Mouse (Mus musculus) heart, adult 8-10 months (tissue): ENCODE measurements around the gene Gm26602. TPM values are rescaled to one million over a fixed set of nuclear protein-coding genes. Genes with fewer than 3 reads are reported as not detected.

ENCODE experiments used
- DNase-seq: peaks from one replicate; pipeline ENCODE4 v3.0.0; 2022; ENCODE audit warnings: low spot score
- total RNA-seq, 4 experiments: library from RNA; stranded (reverse); gene quantifications; 2 replicates each; pipeline ENCODE4 v1.2.4; 2022

The Gm26602 gene
- total RNA-seq, 4 experiments from 2014 or later, result not detected

DNA sequence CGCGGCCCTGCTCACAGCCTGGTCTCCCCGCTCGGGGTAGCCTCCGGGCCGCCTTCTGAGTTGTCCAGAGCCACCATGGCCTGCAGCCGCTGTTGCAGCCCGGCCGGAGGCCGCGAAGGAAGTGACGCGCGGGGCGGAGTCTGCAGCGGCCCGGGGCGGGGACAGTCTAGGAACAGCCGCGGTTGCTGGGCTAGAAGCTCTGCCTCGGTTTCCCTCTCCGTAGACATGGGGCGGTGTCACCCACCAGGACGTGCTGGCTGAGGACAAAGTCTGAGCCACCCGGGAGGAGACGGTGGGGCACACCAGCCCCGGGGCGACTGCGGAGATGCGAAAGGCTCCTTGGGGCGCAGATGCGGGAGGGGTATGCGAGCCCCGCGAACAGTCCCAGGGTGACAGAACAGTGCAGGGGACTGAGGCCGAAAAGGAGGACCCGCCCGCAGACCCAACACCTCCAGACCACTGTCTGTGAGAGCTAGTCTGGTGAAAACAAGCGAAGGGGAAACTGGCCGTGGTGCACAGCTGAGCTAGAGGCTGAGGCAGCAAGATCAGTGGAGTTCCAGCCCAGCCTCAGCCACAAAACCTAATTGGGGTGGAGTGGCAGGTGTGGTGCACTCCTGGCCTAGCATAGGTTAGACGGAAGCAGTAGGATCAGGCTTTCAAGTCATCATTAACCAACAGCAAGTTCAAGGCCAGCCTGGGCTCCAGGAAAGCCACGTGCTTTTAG, 6.3 kb downstream of the Gm26602 start, which contains the start of gene Kiss1r:
TSS of gene Kiss1r (plus strand) at position 164 of the 724 bp plus-strand sequence.
- peak; percentile 87 for DNase-seq

DNA sequence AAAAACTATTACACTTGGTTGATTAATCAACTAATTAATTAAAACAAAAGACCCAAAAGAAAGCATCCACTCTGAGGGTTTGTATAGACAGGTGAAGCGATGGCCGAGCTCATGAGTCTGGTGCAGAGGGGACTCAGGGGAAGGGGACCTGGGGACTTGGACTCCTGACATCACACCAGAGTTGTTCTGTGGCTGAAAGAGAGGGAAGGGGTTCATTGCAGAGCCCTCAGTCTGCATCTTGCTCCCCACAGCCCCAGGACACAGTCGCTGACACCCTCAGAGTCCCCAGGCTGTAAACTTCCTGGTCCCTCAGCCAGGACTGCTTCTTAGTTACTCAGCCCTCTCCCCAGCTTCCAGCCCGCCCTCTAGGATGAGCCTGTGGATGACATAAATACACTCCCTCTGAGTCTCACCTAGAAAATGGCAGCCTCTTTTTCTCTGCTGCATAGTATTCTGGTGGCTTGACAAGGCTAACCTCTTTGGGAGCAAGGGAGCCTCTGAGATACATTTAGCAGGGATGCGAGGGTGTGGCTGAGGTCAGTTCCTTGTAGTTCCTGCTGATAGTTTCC, 7.0 kb downstream of the Gm26602 start:
- no peak for DNase-seq

DNA sequence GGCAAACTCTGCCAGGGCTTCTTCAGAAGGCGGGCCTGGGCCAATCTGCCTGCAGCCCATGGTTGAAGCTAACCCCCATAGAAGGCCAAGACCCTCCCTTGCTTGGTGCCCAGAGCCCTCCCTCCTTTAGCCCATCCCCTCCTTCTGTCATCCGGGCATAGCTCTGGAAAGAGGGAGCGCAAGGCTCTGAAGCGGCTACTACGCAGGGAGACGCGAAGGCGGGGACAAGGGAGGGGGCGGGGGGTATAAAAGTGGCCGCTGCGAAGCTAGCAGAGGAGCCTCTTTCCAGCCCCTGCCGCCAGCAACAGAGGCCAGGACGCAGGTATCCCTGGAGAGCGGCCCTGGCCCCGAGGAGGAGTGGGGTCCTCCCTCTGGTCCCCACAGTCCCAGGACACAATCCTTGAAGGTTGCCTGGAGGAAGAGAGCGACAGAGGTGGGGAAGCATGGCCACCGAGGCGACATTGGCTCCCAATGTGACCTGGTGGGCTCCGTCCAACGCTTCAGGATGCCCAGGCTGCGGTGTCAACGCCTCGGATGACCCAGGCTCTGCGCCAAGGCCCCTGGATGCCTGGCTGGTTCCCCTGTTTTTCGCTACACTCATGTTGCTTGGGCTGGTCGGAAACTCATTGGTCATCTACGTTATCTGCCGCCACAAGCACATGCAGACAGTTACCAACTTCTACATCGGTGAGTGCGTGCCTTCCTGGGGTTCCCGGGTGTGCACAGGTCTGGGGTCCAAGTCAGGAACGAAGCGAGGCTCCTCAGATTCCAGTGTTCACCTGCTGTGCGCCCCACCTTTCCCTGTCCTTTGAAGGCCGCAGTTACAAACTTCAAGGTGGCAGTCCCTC, 7.8 kb downstream of the Gm26602 start:
- no peak for DNase-seq

DNA sequence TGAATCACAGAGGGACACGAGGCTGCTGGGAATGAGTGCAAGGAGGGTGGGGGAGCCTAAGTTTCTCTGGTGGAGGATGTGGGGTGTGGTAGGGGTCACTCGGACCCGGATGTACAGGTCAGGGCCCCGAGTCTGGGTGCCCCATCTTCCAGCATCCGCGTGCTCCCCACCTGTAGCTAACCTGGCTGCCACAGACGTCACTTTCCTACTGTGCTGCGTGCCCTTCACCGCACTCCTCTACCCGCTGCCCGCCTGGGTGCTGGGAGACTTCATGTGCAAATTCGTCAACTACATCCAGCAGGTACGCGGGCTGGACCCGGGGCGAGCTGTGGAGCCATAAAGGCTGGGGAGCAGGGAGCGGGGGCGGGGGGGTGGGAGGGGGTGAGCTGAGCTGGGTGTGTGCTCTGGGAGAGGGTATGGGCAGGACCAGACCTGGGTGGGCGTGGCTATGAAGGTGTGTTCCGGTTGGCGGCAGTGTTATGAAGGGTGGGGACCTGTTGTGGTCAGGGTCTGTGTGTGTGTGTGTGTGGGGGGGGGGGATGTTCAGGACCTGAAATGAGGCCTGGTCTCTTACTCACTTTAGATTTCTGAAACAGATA, 8.7 kb downstream of the Gm26602 start:
- DNase-seq, result no peak

DNA sequence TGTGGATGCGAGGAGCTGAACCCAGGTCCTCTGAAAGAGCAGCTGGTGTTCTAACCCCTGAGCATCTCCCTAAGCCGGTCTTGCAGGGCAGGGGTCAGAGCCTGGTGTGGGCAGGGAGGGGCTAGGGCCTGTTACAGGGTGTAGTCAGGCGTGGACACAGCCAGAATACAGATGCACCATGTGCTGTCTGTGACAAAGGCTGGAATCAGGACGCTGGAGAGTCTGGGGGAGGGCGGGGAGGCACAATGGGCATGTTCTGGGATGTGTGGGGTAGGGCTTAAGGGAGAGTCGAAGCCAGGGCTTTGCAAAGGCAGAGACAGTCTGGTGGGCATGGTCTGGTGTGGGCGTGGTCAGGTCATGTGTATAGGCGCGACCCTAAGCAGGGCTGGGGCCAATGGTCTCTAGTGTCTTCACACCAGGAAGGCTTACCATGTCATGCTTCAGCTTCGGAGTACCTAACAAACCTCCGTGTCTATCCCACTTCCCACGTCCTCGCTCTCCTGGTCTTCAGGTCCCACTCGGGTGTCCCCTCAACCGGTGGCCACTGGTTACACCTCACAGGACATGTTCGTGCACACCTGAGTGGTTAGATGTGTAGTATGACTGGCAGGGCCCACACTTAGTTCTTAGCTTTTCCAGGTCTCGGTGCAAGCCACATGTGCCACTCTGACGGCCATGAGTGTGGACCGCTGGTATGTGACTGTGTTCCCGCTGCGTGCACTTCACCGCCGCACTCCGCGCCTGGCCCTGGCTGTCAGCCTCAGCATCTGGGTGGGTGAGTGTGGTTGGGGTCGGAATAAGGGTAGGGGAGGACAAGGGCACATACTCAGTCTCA, 9.6 kb downstream of the Gm26602 start:
- DNase-seq, result no peak

DNA sequence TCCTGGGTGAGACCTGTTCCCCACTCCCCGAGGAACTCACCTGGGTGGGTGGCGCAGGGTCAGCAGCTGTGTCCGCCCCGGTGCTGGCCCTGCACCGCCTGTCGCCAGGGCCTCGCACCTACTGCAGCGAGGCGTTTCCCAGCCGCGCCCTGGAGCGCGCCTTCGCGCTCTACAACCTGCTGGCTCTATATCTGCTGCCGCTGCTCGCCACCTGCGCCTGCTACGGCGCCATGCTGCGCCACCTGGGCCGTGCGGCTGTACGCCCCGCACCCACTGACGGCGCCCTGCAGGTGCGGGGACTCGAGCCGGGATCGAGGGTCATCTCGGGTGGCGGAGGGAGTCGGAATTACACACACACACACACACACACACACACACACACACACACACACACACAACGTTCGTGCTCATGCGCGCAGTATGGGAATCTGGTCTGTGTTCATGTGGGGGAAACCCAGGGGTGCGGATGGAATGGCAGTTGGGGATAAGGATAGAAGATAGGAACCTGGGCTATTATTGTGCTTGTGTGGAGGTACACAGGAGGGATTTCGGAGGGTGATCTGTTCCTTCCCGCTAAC, 10.4 kb downstream of the Gm26602 start, which contains the start of gene R3hdm4:
TSS of gene R3hdm4 (minus strand) at position 251 of the 578 bp plus-strand sequence.
- no peak for DNase-seq

DNA sequence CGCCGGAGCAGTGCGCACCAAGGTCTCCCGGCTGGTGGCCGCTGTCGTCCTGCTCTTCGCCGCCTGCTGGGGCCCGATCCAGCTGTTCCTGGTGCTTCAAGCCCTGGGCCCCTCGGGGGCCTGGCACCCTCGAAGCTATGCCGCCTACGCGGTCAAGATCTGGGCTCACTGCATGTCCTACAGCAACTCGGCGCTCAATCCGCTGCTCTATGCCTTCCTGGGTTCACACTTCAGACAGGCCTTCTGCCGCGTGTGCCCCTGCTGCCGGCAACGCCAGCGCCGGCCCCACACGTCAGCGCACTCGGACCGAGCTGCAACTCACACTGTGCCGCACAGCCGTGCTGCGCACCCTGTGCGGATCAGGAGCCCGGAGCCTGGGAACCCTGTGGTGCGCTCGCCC, 10.9 kb downstream of the Gm26602 start:
- no peak for DNase-seq

DNA sequence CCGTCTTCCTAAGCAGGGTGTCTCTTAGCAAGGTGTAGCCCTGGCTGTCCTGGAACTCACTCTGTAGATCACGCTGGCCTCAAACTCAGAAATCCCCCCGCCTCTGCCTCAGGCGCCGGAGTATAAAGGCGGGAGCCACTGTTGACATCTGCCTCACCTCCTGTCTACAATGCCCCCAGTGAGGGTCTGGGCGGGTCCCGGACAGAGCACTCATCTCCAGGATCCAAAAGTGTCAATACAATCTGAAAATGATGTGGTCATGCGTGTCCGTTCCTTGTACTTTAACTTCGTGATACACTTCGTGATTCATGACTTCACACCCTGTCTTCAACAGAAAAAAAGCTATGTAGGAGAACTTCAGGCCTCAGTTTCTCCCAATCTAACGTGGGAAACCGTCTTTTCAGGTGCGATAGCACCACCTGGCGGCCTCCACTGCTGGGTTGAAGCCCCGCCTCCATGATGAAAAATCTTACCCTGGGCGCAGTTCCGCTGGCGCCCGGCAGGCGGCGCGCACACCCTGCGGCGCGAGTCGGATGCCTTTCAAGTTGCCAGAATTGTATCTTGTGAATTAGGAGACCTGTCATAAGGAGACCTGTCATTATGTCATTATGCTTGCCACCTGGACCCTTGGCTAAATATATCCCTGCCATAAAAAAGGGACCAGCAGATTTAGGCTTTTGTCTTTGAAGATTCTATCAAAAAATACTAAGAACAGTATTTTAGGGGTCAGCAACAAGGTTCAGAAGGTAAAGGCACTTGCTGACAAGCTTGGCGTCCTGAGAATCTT, 14.5 kb downstream of the Gm26602 start:
- peak; percentile 96 for DNase-seq

DNA sequence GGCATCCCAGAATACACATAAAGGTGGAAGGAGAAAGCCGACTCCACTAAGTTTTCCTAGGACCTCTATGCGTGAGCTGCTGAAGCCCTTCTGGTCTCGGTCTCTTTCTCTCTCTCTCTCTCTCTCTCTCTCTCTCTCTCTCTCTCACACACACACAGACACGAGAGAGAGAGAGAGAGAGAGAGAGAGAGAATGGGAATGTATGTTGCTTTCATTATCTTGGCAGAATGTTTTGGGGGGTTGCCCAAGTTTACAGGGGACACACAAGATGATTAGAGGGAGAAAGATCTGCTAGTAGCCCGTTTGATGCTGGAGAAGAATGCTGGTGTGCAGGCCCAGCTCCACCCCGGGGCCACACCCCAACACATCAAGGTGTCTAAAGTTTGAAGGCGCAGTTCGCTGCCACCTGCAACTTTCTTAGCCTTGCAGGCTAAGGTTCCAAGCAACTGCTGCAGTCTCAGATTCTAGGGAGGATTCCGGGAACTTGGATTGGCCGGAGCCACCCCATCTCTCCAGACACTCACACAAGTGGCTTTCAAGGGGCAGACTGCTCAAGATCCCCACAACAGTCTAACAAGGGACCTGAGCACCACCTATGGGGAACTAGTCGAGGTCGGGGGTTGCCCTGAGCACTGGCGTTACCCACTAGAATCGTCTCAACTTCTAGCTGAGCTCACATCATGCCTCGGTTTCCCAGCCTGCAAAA, 15.3 kb downstream of the Gm26602 start:
- DNase-seq, result no peak

DNA sequence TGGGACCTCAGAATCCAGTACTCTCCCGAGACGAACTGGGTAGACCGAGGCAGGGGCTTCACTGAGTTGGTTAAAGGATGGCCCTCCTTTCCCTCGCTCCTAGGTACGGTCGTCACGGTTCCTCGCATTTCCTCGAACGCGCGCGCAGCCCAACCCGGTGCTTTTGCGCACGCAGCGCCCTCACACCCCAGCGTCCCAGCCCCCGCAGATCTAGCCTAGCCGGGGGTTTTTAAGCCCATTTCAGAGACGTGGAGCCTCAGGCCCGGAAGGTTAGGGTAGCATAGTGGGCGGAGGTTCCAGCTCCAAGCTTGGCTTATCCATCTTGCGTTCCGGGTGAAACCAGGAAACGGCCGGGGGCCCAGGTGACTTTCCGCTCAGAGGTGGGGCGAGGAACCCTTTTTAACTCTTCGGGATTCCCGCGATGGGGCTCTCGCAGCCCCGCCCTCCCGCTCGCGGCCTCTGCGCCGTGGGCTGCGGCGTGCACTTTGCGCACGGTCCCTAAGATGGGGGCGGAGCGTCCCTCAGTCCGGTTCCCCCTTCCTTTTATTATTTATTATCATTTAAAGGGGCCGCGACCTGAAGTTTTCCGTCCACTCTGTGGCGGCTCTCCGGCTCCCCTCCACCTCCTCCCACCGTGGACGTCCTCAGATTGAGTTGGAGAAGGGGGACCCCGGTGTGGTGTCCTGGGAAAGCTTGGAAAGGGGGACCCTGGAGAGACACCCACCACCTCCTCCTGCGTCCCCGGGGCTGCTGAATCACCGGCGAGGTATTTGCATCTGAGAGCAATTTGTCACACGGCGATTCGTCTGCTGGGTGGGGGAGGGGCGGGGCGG, 16.1 kb downstream of the Gm26602 start, which contains the start of gene Arid3a:
TSS of gene Arid3a (plus strand) at position 553 of the 833 bp plus-strand sequence.
- peak; percentile 90 for DNase-seq

DNA sequence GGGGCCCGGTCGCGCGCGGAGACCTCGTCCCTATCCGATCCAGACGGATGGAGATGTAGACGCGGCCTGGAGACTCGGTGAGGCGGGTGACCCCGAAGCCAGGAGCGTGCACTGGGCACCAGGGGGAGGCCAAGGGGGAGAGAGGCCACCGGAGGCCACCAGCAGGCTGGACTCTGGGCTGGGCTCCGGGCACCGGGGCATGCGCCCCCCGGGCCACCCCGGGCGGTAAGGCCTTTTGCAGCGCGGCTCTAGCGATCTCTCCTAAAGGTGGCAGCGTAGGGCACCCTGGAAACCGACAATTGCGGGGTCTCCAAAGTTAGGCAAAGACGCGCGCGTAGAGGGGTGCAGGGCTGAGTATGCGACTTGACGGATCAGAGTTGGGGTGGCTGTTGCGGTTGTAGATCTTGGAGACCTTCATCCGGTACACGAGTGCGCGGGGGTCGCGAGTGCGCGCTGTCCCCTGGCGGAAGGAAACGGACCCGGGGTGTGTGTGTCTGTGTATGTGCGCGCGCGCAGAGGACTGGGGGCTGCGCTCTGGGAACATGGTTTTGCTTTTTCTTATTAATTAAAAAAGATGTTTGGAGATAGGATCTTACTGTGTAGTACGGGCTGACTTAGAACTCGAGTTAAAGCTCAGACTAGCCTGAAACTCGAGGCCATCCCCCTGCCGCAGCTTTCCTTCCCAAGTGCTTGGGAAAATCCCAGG, 16.8 kb downstream of the Gm26602 start:
- no peak for DNase-seq

DNA sequence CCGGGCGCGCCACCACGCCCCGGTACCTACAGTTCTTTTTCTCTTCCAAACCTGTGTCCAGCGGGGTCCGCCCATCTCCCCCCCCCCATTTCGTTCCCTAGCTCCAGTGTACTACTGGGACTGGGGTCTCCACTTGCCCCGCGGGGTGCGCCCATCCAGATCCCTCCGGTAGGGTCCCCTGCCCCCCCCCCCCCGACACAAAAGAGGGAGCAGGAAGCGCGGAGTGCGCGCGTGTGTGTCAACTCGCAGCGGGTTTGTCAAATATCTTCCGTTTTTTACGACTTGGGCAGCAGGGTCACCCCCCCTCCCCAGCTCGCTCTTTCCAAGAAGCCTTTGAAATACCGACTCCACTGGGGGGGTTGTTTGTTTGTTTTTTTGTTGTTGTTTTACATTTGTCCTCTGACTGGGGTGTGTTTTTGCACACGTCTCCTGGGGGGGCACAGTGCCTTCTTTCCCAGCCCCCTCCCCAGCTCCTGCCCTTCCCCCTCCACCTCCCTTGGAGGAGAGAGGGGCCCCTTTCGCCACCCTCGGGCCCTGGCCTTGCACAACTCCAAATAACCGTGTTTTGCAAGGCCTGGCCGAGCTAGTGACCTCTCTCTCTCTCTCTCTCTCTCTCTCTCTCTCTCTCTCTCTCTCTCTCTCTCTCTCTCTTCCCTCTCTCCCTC, 17.5 kb downstream of the Gm26602 start:
- DNase-seq, result no peak

DNA sequence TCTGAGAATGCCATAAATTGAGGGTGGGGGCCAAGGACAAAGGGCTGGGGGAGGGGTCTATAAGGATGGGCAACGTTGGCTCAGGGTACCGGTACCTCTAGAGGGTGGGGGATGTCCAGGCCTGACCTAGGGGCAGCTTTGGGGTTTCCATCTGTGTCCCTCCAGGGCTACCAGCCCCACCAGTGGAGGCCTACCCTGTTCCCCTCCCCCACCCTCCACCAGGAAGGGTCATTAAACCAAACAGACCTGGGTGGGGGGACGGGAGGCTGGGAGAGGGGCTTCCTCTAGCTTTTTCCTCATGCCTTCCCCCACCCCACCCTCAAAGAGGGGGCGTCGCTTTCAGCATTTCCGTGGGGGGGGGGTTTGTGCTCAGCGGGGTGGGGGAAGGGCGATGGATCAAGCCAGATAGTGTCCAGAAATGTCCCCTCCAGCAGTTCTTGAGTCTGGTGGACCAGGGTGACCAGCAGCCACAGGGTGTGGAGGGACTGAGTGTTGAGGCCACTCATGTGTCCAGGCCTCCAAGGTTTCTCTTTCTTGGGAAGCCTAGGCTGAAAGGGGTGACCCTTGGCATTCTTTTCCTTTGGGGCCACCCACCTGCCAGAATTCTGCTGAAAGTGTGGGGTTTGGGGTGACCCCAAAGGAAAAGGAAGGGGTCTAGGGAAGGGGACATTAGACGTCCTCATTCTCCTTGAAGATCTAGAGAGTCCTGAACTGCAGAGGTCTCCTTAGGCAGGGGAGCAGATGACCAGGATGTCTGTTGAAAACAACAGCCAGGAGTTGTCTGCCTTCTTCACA, 18.4 kb downstream of the Gm26602 start:
- DNase-seq, result no peak

DNA sequence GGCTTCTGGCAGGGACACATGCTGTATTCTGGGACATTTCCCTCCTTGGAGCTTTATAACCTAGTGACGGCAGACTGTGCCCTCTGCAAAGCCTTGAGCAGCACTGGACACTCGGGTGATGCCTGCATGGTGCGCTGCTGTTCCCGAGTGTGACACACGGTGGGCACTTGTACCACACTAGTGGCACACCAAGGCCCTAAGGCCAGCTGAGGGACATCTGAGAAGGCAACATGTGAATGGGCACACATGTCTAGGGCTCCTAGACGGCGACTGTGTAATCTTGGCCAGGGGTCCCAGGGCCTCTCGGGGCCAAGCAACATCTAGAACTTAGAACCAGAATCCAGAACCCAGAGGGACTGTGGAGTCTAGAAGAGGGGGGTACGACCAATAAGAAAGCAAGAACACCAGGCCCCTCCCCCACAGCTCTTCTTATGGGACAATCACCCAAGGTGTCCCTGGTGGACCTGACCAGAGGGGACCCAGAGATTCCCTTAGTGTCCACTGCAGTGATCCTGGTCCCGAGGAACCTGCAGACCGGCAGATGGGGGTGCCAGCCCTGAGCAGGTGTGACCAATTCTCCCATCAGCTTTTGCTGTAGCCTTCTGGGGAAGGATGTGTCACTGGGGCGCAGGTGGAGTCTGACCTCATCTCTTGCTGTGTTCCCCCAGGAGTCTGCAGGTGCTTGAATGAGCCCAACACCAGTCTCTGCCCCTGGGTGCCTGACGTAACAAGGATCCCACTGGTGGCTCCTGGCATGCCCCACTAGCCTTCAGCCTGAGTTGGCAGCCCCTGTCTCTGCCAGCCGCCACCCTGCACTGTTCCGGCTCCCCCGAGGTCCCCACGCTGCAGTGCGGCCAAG, 19.5 kb downstream of the Gm26602 start:
- DNase-seq, result no peak

DNA sequence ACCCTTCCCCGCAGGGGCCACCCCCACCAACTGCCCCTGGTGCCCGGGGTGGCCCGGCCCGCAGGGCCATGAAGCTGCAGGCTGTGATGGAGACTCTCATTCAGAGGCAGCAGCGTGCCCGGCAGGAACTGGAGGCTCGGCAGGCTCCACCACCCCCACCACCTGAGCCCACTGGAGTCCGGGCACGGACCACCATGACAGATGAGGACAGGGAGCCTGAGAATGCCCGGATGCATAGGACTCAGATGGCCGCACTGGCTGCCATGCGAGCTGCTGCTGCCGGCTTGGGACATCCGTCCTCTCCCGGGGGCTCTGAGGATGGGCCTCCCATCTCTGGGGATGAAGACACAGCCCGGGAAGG, 20.1 kb downstream of the Gm26602 start:
- DNase-seq, result no peak
